Mouse (Mus musculus): ENCODE measurements around the gene Nrarp. TPM values are rescaled to one million over a fixed set of nuclear protein-coding genes. Genes with fewer than 3 reads are reported as not detected.

Nrarp gene
- total RNA-seq, 2 experiments from 2014 or later, result 0.42 to 1.3 TPM

GRCm38 (mm10) chr2:25195211-25196156 is 14.9 kb downstream of the Nrarp start:
- ATAC-seq (replicated peaks; ENCODE audit: poor library complexity), result peak; percentile 26

DNA sequence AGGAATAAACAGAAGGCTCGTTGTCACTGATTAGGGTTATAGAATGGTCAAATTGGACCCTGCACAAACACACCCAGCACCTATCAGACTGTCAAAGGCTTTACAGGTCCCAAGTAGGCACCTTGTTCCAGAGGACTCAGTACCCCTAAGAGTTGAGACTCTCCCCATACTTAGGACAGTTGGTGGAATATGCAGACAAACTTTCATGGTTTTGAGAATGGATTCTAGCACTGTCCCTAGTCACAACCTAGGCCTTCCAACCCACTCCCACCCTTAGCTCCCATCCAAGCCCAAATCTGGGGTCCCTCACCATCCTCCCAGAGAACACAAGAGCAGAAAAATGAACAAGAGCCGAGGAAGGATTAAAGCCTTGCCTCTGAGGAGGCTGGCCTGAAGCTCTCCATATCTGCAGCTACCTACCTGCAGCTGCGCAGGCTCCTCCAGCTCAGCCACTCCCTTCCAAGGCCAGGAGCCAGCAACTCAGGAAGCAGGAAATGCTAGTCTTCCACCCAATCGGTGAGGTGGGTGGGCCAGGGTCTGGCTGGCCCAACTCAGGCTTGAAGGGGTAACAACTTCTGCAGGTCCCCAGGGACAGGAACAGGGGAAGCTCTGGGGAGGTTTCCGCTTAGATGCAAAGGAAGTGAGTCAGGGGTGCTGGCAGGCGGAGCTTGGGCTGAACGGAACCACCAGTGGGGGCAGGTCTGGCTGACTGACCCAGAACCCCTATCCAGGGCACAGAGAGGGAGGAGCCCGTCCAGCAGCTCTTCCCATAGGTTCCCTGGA is 15.8 kb downstream of the Nrarp start, which contains the start of gene Tor4a:
Gene Tor4a (minus strand): TSS at position 715 of the 783 bp plus-strand sequence.
- peak; percentile 61 for ATAC-seq (replicated peaks; ENCODE audit: poor library complexity)

- ATAC-seq (replicated peaks; ENCODE audit: poor library complexity), result no peak
Observed at GRCm38 (mm10) chr2:25197191-25197590, 16.6 kb downstream of the Nrarp start.

- no peak for ATAC-seq (replicated peaks; ENCODE audit: poor library complexity)
Observed at GRCm38 (mm10) chr2:25197946-25198345, 17.4 kb downstream of the Nrarp start.

GRCm38 (mm10) chr2:25200631-25201030 is 20.1 kb downstream of the Nrarp start:
- ATAC-seq (replicated peaks; ENCODE audit: poor library complexity), result no peak

DNA sequence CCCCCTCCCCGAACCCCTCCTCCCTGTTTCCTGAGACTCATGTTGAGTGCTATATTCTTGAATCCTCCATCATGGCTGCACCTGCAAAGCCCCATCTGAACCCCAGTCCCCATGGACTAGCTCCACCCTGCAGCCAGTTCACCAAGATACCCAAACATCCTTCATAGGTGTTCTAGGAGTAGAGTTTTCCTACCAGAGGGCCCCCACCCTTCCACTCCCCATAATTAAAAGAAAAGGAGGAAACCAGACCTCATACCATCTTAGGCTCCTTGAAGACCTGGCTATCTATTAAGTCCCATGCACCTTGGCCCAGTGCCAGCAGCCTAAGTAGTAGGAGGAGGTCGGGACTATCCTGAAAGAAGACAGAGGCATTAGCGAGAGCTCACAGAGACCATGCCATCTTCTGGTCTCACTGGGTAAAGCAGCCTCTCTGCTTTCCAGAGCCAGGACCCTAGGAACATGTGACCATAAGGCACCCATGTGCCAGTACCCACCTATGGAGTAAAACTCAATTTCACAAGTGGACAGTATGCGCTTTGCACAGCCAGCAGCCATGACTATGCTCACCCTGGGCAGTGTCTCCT is 23.2 kb downstream of the Nrarp start:
- ATAC-seq (replicated peaks; ENCODE audit: poor library complexity), result peak; percentile 96

DNA sequence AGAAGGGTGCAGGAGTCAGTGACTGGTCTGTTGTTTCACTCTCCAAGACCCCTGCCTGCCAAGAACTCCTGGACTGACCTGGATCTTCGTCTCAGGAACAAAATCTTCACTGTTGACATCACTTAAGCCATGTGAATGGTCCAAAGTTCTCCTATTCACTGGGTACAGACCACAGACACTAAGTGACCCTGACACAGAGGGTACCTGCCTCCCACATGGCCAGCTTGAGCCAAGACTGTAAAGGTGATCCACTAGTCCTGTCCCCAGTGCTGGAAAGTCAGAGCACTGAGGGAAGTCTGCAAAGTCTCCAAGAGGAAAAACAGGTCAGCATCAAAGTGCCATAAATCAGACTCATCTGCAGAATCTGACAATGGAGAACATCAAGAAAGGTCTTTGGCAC is 27.0 kb downstream of the Nrarp start:
- ATAC-seq (replicated peaks; ENCODE audit: poor library complexity), result no peak

- ATAC-seq (replicated peaks; ENCODE audit: poor library complexity), result peak; percentile 10; the same call in 1 of the 2 replicates
Observed at GRCm38 (mm10) chr2:25210686-25211085, 30.1 kb downstream of the Nrarp start.

DNA sequence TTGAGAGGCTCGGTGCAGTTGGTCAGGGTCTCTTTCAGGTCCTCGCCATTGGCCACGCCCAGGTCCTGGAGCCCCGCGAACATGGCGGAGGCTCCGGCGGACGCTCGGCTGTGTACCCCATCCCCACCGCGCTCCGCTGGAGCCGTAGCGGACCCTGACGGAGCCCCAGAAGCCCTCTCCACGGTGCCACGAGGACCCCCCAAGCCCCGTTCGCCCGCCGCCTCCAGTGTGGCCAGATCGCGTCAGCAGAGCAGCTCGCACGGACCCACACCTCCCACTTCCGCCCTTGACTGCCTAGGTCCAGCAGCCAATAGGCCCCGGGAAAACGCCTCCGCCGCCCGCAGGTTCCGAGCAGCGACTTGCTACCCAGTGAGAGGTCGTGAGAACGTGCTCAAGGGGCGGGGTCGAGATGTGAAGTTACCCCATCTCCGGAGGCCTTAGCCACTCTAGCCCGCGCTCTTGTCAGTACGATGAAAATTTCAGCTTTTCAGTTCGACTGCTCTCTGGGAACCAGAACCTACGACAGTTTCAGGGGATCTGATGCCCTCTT is 30.6 kb downstream of the Nrarp start, which contains the start of gene Nelfb:
Gene Nelfb (minus strand): TSS at position 369 of the 550 bp plus-strand sequence.
- peak; percentile 98 for ATAC-seq (replicated peaks; ENCODE audit: poor library complexity)

DNA sequence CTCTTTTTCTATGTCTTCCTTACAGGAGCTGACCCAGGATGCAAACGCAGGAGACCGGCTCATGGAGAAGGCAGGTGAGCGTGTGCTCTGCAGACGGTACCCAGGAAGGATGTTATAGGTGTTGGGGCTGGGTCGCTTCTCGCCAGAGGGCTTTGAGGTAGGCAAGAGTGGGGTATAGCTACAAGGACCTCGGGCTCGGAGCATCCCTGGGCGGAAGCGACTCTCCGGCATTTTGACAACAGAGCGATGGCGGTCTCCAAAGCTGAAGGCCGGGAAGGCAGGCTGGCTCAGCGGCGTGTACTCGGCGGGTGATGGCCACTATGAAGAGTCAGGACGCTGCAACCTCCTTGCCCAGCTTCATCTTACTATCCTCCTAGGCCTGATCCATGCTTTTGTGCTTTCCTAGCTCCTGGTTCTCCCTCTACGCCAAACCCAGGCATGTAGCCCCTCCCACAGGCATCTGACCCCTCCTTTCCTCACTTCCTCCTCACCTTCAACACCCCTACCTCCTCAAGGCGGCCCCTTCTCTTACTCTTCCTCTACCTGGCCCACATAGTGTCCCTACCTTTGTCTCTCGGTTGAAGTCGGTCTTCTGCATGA is 32.8 kb downstream of the Nrarp start:
- no peak for ATAC-seq (replicated peaks; ENCODE audit: poor library complexity)

GRCm38 (mm10) chr2:25214444-25214843 is 33.9 kb downstream of the Nrarp start, which contains the start of gene Stpg3:
TSS of gene Stpg3 (minus strand) at chr2:25214637.
- no peak for ATAC-seq (replicated peaks; ENCODE audit: poor library complexity)

GRCm38 (mm10) chr2:25217666-25218065 is 37.1 kb downstream of the Nrarp start:
- no peak for ATAC-seq (replicated peaks; ENCODE audit: poor library complexity)

- no peak for ATAC-seq (replicated peaks; ENCODE audit: poor library complexity)
Observed at GRCm38 (mm10) chr2:25218445-25218844, 37.9 kb downstream of the Nrarp start, which contains the start of gene Fam166a. TSS of gene Fam166a (plus strand) at chr2:25218745.

GRCm38 (mm10) chr2:25221331-25221772 is 40.8 kb downstream of the Nrarp start:
- ATAC-seq (replicated peaks; ENCODE audit: poor library complexity), result no peak

DNA sequence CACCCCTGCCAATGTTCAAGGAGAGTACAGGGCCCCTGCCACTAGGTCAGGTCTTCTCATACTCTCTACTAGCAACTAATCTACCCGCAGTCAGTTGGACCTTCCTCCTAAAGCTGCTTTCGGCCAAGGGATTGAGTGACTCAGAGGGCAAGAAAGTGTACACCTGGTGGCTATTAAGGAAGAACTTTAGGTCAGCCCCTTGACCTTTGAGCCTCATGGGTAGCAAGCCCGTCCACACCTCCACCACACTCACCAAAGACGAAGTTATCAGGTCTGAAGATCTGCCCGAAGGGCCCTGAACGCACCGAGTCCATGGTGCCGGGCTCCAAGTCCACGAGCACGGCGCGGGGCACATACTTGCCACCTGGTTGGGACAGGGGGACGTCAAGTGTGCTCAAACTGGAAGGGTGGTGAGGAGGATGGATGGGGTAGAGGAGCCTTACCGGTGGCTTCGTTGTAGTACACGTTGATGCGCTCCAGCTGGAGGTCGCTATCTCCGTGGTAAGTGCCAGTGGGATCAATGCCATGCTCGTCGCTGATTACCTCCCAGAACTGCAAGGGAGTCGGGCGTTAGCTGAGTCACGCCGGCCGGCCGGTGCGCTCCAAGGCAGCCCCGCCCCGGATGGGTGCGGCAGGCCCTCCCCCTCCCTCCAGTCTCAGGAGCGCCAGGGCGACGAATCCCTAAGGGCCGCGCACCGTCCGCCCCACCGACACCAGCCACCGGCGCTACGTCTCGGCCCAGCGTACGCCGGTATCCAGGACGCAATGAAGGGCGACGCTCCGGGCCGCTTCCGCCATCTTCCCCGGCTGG is 43.3 kb downstream of the Nrarp start:
- peak; percentile 51 for ATAC-seq (replicated peaks; ENCODE audit: poor library complexity)

DNA sequence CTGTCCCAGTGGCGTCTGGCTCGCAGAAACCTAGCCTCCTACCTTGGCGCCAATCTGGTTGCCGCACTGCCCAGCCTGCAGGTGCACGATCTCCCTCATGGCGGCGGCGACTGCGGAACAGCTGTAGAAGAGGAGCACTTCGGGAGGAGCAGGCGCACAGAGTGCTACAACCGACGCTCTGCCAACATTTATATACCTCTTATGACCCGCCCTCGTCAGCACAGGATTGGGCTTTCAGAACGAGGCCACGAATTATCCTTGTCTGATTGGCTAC is 43.9 kb downstream of the Nrarp start, which contains the start of gene Tubb4b:
Gene Tubb4b (minus strand): TSS at position 211 of the 274 bp plus-strand sequence.
- no peak for ATAC-seq (replicated peaks; ENCODE audit: poor library complexity)

DNA sequence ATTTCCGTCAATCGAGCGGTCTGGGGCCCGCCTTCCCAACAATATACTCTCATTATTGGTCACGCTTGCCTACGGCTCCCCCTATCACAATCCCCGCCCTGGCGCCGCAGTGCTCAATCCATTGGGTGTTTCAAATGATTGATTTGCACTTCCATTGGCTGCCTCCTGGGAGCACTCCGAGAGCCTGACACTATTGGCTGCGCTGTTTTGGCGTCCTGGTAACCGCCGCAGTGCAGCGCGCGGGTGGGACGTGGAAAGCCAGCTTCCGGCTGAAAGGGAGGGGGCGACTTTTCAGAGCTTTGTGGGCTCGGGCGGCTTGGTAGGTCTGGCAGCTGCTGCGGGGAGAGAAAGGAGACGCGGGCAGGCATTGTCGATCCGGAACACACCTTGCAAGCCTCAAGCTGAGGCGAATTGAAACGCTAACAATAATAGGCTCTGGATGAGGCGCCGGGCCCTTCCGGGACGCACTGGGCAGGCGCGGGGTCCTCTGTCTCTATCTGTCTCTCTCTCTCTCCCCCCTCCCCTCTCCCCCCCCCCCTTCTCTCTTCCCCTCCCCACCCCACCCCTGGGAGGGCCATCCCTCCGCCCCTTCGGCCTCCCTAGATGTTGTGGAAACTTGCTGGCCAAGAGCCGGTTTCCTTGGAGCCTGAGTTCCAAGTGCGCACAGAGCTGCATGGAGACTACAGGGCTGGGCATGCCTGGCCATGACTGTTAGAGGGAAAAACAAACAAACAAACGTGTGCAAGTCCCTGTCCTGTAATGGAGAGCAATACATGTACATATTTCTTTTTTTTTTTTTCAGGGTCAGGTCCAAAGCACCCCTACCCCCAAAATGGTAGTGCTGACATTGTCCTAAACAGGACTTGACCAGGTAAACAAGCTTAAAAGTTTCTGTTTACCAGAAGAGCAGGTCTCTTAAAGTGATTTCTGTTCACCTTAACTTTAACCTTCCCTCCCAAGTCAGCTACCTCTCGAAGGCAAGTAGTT is 44.5 kb downstream of the Nrarp start:
- ATAC-seq (replicated peaks; ENCODE audit: poor library complexity), result peak; percentile 65

DNA sequence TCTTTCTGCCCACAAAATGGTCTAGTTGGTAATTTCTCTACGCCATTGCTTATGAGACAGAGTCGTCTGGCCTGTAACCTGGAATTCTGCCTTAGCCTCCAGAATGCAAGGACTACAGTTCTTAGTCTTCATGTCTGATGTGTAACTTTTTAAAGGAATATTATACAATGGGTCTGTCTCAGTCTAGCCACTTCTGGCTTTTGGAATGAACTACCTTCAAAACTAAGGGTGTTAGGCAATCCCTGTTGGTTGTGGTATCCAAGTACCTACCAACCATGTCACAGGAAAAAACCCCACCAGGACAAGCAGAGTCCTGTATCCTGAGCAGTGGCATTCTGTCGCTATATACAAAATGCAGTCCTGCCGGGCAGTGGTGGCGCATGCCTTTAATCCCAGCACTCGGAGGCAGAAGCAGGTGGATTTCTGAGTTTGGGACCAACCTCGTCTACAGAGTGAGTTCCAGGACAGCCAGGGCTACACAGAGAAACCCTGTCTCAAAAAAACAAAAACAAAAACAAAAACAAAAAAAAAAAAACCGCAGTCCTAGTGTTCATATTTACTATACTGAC is 45.3 kb downstream of the Nrarp start:
- no peak for ATAC-seq (replicated peaks; ENCODE audit: poor library complexity)
